Mouse (Mus musculus) neural tube, embryonic 14.5 days (tissue): Measurements from ENCODE around the gene Vmn2r46. TPM values are rescaled to one million over a fixed set of nuclear protein-coding genes. Genes with fewer than 3 reads are reported as not detected.
"Not testable (repeated sequence)": the region's sequence is repeated elsewhere in the genome, so short reads cannot be mapped to it uniquely, and the experiment has no call there.

Experiments
- ATAC-seq: fragments of 200-750 bp; cut with Nextera tagmentation; 2 replicates; pipeline ENCODE4 v1.8.0; 2017; ENCODE audit warnings: low read depth, mild to moderate bottlenecking, moderate TSS enrichment, moderate library complexity
- H3K27ac ChIP-seq: fragments of 300-500 bp; sonication (generic); 2 replicates; pipeline ENCODE4 v1.5.1; 2014; ENCODE audit warnings: low read depth, mild to moderate bottlenecking, control low read depth, low read length, moderate library complexity, mixed read lengths
- H3K27me3 ChIP-seq: fragments of 300-500 bp; sonication (generic); 2 replicates; pipeline ENCODE4 v1.6.1; 2014; ENCODE audit warnings: low read length; ENCODE audit not compliant: control insufficient read depth, insufficient read depth
- H3K36me3 ChIP-seq: fragments of 300-500 bp; sonication (generic); 2 replicates; pipeline ENCODE4 v1.6.1; 2014; ENCODE audit warnings: low read length, mixed read lengths; ENCODE audit not compliant: control insufficient read depth, insufficient read depth
- H3K4me1 ChIP-seq: fragments of 300-500 bp; sonication (generic); 2 replicates; pipeline ENCODE4 v1.6.1; 2014; ENCODE audit warnings: low read length; ENCODE audit not compliant: control insufficient read depth, insufficient read depth
- H3K4me2 ChIP-seq: fragments of 300-500 bp; sonication (generic); 2 replicates; pipeline ENCODE4 v1.6.1; 2014; ENCODE audit warnings: mild to moderate bottlenecking, low read depth, low read length, control low read depth
- H3K4me3 ChIP-seq: fragments of 300-500 bp; sonication (generic); 2 replicates; pipeline ENCODE4 v1.5.1; 2014; ENCODE audit warnings: low read depth, low read length, control low read depth, mixed read lengths
- H3K9ac ChIP-seq: fragments of 300-500 bp; sonication (generic); replicated peaks from 2 replicates; pipeline ENCODE4 v1.6.1; 2014; ENCODE audit warnings: low read depth, mild to moderate bottlenecking, control low read depth, low read length, mixed read lengths
- H3K9me3 ChIP-seq: fragments of 300-500 bp; sonication (generic); 2 replicates; pipeline ENCODE4 v1.6.1; 2016; ENCODE audit warnings: low read length; ENCODE audit not compliant: control insufficient read depth
- WGBS: fragments of 180-500 bp; shearing (Covaris S2); extraction: QIAGEN DNeasy Blood & Tissue Kit; methylation state at CpG from one replicate; pipeline ENCODE4 v1.1.7; 2014; 5-methylcytosine and 5-hydroxymethylcytosine counted together
- polyA plus RNA-seq: library from polyadenylated mRNA; unstranded; fragments of >200 nt; fragmentation: Nextera tagmentation; extraction: Ambion mirVana; gene quantifications from 2 replicates; pipeline ENCODE4 v1.2.1, GENCODE M21; 2014

The Vmn2r46 gene
- polyA plus RNA-seq = not detected in 2 replicates

DNA sequence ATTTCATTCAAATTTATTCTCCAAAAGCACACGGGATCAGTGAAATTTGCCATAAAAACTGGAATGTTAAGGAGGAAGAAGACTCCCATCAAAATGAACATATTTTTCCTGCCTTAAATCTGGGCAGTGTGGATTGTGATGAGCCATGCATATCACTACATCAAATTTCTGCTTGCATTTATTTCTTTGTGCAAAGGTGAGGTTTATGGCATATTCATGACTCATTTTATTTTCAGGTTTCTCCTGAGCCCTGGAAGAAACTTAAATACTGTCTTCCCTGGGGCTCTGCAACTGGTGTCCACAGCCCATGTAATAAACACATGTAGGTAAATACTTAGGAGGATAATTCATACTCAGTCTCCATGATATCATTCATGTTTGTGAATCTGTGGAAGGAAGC, at the start of gene Vmn2r46:
Gene Vmn2r46 (minus strand): TSS at position 101 of the 400 bp plus-strand sequence.
- not testable (repeated sequence) for H3K9ac ChIP-seq, H3K4me1 ChIP-seq, H3K27me3 ChIP-seq, H3K27ac ChIP-seq, H3K36me3 ChIP-seq, H3K4me2 ChIP-seq, H3K4me3 ChIP-seq, H3K9me3 ChIP-seq, ATAC-seq
- no CpG with 5 or more reads among the region's 1 CpGs for WGBS

Other genes starting within 250 kb of the Vmn2r46 start
- gene Vmn2r47, start 70.8 kb upstream of the Vmn2r46 start, polyA plus RNA-seq = not detected in 2 replicates
- not detected in 2 replicates for gene Vmn2r48, start 183.0 kb upstream of the Vmn2r46 start, polyA plus RNA-seq
- gene Vmn2r49, start 221.7 kb upstream of the Vmn2r46 start, polyA plus RNA-seq = not detected in 2 replicates